Mouse (Mus musculus) forelimb bud, embryonic 11.5 days (tissue): Measurements from ENCODE around the gene Ctse.
A peak's percentile ranks its signal among the peaks of the same experiment; 100 is the strongest.

Source experiments
- DNase-seq: peaks from one replicate; pipeline ENCODE4 v3.0.0-alpha.2; 2012; ENCODE audit warnings: low read depth, low spot score

The Ctse gene

DNA sequence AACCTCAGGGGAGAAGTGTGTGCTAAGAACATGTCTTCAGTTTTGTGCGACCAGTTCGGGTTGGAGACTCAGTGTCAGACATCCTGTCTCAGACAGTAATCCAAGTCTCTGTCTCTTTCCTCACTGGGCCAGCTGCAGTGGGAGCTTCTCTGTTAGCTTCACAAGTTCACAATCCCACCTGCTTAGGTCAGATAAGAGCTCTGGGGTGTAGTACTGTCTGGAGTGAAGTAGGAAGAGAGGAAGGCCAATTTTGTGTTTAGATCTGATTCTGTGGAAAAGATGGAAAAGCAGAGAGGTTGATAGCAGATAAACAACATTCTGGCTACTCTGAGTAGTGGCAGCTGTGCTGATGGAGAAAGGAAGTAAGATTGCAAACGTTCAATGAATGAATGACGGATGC, 61.5 kb downstream of the Ctse start:
- DNase-seq = no peak

DNA sequence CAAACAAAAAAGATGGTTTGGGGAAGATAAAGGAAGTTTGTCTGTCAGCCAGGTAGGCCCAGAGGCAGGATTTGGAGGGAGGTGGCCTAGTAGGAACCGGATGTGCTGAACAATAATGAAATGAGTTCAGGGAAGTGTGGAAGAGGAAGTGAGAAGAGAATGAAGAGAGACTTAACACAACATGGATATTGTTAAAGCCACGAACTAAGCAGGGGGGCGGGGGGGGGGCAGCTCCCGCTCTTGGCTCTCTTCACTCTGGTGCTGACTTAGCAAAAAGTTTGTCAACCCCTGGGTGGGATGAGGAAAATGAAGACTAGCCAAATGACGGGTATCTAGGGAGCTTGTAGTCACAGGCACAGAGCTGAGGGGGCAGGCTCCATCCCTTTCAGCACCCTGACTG, 62.3 kb downstream of the Ctse start:
- no peak for DNase-seq

DNA sequence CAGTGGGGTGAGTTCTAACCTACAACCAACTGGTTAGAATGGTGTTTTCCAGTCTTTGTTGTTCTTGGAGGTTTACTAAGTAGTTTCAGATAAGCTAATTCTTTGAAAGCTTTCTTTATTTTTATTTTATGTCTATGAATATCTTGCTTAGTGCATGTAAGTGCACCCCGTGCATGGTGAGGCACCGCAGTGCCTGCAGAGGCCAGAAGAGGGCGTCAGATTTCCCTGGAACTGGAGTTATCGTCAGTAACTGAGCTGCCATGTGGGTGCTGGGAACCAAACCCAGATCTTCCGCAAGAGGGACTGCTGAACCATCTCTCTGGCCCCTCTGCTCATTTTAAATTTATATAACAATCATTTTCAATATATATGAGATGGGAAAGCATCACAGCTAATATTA, 63.3 kb downstream of the Ctse start:
- DNase-seq = no peak

DNA sequence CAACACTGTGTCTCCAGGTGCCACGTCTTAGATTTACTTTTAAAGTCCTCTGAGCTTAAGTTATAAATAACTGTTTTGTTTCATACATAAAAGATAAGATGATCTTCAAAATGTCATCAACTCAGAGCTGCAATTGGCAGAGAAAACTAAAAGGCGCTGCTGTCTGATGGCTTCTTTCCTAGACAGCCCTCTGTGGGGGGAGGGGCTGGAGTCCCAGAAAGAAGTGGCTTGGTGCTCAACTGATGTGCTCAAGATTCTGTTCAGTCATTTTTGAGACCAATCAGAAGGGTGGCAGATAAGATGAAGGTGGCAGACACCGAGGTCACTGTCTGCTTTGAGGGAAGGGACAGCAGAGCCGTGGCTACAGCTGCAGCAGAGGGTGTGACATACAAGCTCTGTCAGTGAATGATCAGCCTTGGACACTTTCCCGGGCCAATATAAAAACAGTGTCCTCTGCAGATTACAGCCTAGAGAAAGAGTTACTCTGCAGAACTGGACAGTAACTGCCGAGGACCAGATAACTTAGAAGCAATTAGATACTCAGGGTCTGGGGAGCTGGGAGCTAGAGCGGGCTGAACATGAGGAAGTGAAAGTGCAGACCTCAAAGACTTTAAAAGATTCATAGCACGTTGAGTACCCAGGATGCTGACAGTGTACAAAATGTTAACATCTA, 64.1 kb downstream of the Ctse start:
- no peak for DNase-seq

DNA sequence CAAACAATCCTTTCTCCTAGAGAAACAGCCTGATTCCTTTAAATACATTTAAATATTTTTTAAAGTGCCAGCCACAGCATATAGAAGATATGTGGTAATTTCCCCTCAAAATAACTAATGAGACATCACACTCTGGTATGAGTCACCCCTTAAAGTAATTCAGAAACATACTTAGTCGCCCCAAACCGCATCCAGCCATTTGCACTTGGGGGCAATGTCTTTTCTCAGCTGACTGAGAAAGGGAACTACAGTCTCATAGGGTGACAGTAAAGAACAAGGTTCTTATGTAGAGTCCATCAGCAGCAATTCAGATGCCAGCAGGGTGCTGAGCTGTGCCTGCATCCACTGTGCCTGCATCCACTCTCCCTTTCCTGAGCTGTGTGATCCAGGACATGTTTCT, 65.4 kb downstream of the Ctse start:
- DNase-seq = no peak

DNA sequence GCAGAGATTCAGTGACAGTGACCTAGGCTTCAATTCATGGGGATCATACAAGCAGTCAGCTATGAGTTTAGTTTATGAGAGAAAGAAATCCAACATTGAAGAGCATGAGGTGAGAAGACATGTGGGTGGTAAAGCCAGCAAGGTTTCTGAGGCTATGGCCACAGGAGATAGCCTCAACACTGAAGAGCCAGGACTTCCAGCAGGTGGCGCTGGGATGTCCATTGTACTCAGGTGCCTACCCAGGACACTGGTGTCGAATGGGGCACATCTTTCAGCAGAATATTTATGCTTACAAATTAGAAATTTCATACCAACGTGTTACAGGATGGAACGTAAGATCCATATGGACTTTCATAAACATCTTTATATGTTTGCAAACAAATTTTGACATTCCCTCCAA, 70.2 kb downstream of the Ctse start:
- DNase-seq = peak; percentile 12

DNA sequence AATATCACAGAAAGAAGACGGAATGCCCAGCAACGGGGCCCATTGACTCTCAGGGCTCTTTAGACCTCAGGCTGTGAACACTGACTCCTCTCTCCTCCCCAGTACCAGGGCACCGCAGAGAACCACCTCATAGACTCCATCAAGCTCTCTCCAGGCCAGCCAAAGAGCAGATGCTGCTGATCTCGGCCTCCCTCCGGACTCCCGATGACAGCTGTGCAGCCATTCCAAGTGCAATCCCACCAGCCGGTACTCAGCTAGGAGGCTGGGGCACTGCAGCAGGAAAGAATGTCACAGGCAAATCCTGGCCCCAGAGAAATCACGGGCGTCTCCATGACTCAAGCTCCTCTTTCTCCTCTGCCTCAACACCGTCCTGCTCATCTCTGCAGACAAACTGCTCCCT, 73.4 kb downstream of the Ctse start:
- DNase-seq = no peak

DNA sequence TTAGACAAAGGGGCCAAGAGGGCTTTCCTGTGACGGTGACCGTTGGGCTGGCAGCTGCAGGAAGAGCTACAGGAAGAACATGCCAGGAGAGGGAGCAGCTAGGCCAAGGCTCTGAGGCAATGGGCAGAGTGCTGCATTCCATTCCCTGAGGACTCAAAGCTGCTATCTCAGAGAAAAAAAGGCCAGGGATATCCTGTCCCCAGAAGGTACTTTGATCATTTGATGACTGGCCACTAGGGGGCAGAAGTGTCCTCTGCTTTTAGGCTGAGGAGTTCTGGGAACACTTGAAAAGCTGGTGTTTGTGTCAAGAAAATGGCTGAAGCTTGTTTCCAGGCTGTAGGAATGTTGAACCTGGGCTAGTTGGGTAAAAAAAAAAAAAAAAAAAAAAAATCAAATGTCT, 74.3 kb downstream of the Ctse start:
- DNase-seq = peak; percentile 87

DNA sequence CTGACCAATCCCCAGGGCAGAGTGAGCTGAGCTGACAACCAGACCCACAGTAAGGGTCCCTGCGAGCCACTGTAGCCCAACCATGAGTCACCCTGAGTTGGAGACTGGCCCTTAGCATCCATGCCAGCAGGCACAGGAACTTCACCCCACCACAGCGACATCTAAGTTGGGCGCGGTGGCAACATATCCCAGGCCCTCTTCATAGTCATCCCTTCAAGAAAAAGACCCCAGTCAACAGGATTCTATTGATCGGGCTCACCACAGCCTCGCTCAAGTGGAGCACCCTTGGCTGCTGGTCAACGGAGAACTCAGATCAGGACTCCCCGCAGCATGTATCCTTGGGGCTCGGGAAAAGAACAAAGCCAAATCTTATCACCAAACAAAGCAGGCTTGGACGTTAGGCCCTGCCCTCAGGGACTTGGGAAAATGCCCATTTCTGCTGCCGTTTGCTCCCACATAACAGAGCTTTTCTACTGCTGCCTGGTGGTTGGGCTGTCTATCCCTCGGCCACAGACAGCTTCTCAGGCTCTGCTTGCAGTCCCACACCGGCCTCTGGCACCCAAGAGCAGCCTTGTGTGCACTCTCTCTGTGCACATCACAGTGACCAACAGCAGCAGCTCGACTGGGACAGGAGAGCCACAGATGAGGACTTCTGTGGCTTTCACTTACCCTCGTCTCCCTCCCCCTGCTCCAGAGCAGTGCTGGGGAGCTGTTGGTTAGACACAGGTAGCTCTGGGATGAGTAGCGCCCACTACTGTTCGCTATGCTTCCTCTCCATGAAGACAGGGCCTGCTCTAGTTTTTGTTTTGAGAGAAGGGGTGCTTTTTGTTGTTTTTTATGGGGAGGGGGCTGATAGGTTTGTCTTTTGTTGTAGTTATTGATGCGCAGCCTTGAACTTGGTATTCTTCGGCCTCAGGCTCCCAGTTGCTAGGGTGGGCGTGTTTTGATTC, 76.6 kb downstream of the Ctse start:
- DNase-seq = no peak

DNA sequence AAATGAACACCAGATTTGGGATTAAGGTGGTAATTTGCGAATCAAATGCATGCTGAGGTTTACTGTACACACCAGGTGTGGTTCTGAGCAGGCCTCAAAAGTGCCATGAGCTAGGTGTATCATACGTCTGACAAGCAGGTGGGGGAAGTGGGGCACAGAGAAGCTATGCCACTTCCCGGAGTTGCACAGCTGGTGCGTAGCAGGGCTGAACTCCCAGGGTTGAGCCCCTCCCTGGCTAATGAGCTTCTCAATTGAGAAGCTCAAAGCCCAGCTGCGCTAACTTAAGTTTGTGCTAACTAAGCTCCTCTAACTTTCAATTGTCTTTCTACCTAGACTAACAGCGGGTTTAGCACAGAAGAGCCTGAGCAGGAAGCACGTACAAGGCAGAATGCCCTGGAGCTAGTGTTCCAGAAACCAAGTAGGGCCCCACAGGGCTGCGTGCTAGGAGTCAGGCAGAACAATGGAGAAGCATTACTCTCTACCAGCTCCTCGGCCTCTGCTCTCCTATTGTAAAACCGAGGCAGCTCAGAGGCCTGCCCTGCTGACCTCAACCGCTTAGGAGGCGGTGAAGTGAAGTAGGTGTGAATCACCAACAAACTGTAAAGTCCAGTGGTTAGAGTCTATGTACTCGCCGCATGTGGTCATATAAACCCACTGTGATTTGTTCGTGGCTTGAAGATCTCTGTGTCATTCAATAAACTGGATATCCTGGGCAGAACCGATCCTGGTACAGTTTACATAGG, 81.0 kb downstream of the Ctse start:
- DNase-seq = no peak

DNA sequence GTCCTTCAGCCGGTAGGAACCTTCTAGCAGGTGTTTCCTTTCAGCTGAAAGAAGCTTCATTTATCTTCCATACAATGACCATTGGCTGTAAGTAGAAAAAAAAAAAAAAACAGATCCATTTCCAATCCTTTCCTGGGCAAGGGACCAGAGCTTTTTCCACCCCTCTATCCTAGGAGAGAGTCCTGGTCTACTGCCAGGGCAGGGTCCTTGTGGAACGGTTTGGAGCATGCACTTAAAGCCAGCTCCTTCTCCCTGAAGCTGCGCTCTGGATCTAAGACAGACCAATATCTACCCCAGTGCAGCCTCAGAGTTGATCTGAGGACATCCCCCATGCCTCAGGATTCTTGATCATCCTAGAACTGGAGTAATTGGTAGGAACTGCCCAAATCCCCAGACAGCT, 83.9 kb downstream of the Ctse start:
- DNase-seq = no peak

DNA sequence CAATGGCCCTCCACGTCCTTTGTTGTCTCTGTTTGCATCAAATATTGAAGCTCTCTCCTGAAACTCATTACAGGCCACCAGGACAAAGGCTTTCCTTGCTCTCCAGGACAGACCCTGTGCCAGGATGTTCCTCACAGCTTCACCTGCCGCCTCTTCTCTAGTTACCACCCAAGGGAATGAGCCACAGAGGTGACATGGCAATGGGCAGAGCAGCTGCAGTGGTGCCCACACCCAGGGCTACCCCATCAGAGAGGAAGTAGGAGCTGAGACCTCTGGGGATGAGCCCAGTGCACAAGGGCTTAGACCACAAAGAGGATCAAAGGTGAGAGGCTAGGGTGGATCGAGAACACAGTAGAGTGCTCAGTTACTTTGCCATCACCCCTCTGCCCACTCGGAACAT, 85.4 kb downstream of the Ctse start:
- DNase-seq = no peak
